Mouse (Mus musculus): Measurements from ENCODE around the gene Lrrc43. TPM values are rescaled to one million over a fixed set of nuclear protein-coding genes. Genes with fewer than 3 reads are reported as not detected.

The Lrrc43 gene
- polyA plus RNA-seq (2016; fragmentation: Nextera tagmentation; extraction: Ambion mirVana) = 0.09 TPM in 1 of 2 replicates, not detected in the other

DNA sequence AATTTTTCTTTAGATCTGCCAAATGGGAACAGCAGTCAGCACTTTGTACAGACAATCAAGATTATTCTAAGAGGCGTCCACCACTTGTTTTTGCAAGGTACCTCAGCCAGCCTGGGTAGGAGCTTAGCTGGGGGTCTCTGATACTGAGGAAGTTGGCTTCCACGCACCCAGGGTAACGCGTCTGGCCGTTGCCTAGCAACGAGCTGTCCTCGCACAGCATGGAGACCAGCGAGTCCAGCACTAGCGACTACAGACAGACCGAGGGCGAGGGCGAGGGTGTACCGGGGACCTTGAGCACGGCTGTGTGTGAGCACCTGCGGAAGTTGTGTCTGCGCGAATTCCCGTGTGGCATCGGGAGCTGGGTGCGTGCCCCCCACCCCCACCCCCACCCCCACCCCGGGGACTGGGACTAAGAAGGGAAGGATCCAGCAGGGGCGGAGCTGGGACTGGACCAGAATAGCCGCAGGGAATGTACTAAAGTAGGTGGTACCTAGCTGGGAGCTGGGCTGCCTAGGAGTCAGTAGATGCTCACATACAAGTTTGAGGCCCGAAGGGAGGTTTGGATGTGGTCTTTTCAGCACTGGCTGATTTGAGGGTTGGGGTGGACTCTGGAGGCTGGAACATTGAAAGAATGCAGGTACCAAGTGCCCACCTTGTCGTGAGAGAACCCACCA, at the start of gene Lrrc43, which contains the start of gene Il31:
Gene Lrrc43, plus strand, starts transcription at position 194 of the 674 bp plus-strand sequence.
Gene Il31, minus strand, starts transcription at position 378 of the 674 bp plus-strand sequence.
- H3K27me3 ChIP-seq (replicated peaks) = no peaks in the 10 kb centered on the region
- ATAC-seq (ENCODE audit: low FRiP score, low read depth) = 0 out of 2 replicates have a peak, but pooled peaks have one; percentile 33
- peak within 1 kb of the TSS; percentile 15; the same call in 1 of the 2 replicates for H3K4me3 ChIP-seq
- 0 out of 2 replicates have a peak within 1 kb of the TSS, but pooled peaks have one; percentile 14 for H3K9ac ChIP-seq
- peaks cover 5% of the 10 kb centered on the region for H3K4me1 ChIP-seq
- no peak within 1 kb of the TSS for H3K27ac ChIP-seq
- H3K36me3 ChIP-seq = no peaks in the 10 kb centered on the region
- peak within 1 kb of the TSS; percentile 63 for H3K4me2 ChIP-seq (replicated peaks)
- no peaks in the 10 kb centered on the region for H3K9me3 ChIP-seq
- WGBS = 9% methylated on average over 25 of the region's 25 CpGs

GRCm38 (mm10) chr5:123439312-123439711, 49.8 kb upstream of the Lrrc43 start:
- 91% methylated on average over 1 of the region's 1 CpGs for WGBS
- Histone ChIP-seq H3K27ac (no peak overlapping the region), H3K9me3 (no peaks in the 10 kb centered on the region), H3K36me3 (peaks cover 20% of the 10 kb centered on the region), H3K4me1 (0 out of 2 replicates have a peak, but pooled peaks cover 9% of the 10 kb centered on the region), H3K4me2 (replicated peaks) (no peak overlapping the region), H3K9ac (no peak overlapping the region), H3K27me3 (replicated peaks) (no peaks in the 10 kb centered on the region), H3K4me3 (no peak overlapping the region)
- ATAC-seq (ENCODE audit: low FRiP score, low read depth) = no peak

DNA sequence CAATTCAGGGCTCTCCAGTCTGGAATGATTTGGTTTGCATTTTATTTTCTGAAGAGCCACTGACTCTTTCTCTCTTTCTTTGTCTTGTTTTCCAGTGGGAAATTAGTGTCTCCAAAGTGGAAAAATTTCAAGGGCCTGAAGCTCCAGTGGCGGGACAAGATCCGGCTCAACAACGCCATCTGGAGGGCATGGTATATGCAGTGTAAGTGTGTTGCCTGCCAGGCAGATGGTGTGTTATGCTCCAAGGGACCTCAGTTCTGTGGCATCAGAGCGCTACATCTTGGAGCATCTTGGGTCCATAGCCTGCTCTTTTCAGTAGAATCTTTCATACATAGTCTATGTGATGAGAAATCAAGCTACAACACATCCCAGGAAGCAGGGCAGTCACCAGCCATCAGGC, 49.2 kb upstream of the Lrrc43 start:
- H3K9ac ChIP-seq = no peak overlapping the region
- H3K9me3 ChIP-seq = no peaks in the 10 kb centered on the region
- peaks cover 22% of the 10 kb centered on the region for H3K36me3 ChIP-seq
- H3K4me3 ChIP-seq = no peak overlapping the region
- ATAC-seq (ENCODE audit: low FRiP score, low read depth) = no peak
- 84% methylated on average over 4 of the region's 4 CpGs for WGBS
- H3K4me2 ChIP-seq (replicated peaks) = no peak overlapping the region
- H3K27ac ChIP-seq = no peak overlapping the region
- no peaks in the 10 kb centered on the region for H3K27me3 ChIP-seq (replicated peaks)
- 0 out of 2 replicates have a peak, but pooled peaks cover 9% of the 10 kb centered on the region for H3K4me1 ChIP-seq

DNA sequence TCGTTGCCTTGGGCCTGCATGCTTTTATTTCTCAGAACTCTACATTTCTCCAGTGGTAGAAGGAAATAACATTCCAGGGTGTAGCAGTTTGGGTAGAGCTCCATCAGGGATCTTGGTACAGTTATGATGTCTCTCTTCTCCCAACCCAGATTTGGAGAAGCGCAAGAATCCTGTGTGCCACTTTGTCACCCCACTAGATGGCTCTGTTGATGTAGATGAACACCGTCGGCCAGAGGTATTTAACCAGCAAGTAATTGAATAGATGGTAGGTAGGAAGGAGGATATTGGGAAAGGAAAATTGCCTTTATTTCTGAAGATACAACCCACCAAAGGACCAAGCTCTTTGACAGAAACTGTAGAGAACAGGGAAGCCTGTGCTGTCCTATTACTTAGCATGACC, 48.4 kb upstream of the Lrrc43 start:
- H3K4me3 ChIP-seq = no peak overlapping the region
- peaks cover 29% of the 10 kb centered on the region for H3K36me3 ChIP-seq
- WGBS = 72% methylated on average over 4 of the region's 4 CpGs
- no peak overlapping the region for H3K9ac ChIP-seq
- H3K27me3 ChIP-seq (replicated peaks) = no peaks in the 10 kb centered on the region
- 0 out of 2 replicates have a peak, but pooled peaks cover 9% of the 10 kb centered on the region for H3K4me1 ChIP-seq
- no peak overlapping the region for H3K27ac ChIP-seq
- no peak for ATAC-seq (ENCODE audit: low FRiP score, low read depth)
- no peak overlapping the region for H3K4me2 ChIP-seq (replicated peaks)
- no peaks in the 10 kb centered on the region for H3K9me3 ChIP-seq

DNA sequence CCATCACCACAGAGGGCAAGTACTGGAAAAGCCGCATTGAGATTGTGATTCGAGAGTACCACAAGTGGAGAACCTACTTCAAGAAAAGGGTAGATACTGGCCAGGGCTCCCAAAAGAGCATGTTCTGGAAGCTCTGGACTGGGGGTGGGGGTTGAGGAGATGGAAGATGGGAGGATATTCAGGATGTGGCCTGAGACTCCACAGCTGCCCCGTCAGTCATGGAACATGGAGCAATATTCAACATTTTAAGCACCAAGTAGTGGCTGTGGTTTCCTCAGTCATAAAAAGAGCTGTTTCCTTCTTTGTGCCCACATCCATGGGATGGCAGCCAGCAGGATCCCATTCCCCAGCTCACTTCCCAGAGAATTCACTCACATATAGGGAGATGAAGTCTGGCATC, 46.8 kb upstream of the Lrrc43 start:
- H3K27ac ChIP-seq = no peak overlapping the region
- H3K4me3 ChIP-seq = no peak overlapping the region
- WGBS = 91% methylated on average over 3 of the region's 3 CpGs
- no peaks in the 10 kb centered on the region for H3K9me3 ChIP-seq
- no peak overlapping the region for H3K9ac ChIP-seq
- no peaks in the 10 kb centered on the region for H3K4me1 ChIP-seq
- no peak for ATAC-seq (ENCODE audit: low FRiP score, low read depth)
- no peaks in the 10 kb centered on the region for H3K27me3 ChIP-seq (replicated peaks)
- no peak overlapping the region for H3K4me2 ChIP-seq (replicated peaks)
- H3K36me3 ChIP-seq = peaks cover 41% of the 10 kb centered on the region

GRCm38 (mm10) chr5:123444069-123444468, 45.0 kb upstream of the Lrrc43 start:
- no peak overlapping the region for H3K4me2 ChIP-seq (replicated peaks)
- H3K27ac ChIP-seq = no peak overlapping the region
- H3K9ac ChIP-seq = no peak overlapping the region
- 55% methylated on average over 4 of the region's 4 CpGs for WGBS
- no peak for ATAC-seq (ENCODE audit: low FRiP score, low read depth)
- no peaks in the 10 kb centered on the region for H3K27me3 ChIP-seq (replicated peaks)
- no peaks in the 10 kb centered on the region for H3K9me3 ChIP-seq
- H3K4me1 ChIP-seq = no peaks in the 10 kb centered on the region
- H3K36me3 ChIP-seq = peaks cover 53% of the 10 kb centered on the region
- no peak overlapping the region for H3K4me3 ChIP-seq

GRCm38 (mm10) chr5:123444849-123445334, 44.2 kb upstream of the Lrrc43 start:
- Histone ChIP-seq H3K9ac (no peak overlapping the region), H3K36me3 (peaks cover 62% of the 10 kb centered on the region), H3K9me3 (no peaks in the 10 kb centered on the region), H3K27ac (no peak overlapping the region), H3K4me1 (no peaks in the 10 kb centered on the region), H3K4me3 (no peak overlapping the region), H3K27me3 (replicated peaks) (no peaks in the 10 kb centered on the region), H3K4me2 (replicated peaks) (no peak overlapping the region)
- no peak for ATAC-seq (ENCODE audit: low FRiP score, low read depth)
- WGBS = 93% methylated on average over 5 of the region's 5 CpGs

DNA sequence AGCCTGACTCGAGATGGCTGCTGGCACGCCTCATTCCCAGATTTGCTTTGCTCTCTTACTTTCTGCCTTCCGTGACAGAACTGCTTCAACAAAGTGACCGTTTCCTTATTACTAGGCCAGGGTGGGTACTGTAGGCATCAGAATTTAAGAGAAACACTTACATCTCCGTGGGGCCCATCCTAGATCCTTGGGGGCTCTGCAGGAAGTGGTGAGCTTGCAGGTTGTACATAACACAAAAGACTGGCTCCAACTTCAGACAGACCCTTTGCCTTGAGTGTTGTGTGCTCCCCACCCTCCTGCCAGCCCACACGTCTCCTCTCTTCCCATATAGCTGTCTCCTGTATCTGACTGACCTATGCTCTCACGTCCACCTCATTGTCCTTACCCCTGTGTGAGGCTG, 37.2 kb upstream of the Lrrc43 start:
- H3K4me2 ChIP-seq (replicated peaks) = no peak overlapping the region
- ATAC-seq (ENCODE audit: low FRiP score, low read depth) = no peak
- 92% methylated on average over 7 of the region's 7 CpGs for WGBS
- H3K27ac ChIP-seq = no peak overlapping the region
- H3K4me1 ChIP-seq = no peaks in the 10 kb centered on the region
- H3K36me3 ChIP-seq = peaks cover 90% of the 10 kb centered on the region
- no peaks in the 10 kb centered on the region for H3K27me3 ChIP-seq (replicated peaks)
- no peak overlapping the region for H3K4me3 ChIP-seq
- H3K9me3 ChIP-seq = no peaks in the 10 kb centered on the region
- H3K9ac ChIP-seq = no peak overlapping the region

DNA sequence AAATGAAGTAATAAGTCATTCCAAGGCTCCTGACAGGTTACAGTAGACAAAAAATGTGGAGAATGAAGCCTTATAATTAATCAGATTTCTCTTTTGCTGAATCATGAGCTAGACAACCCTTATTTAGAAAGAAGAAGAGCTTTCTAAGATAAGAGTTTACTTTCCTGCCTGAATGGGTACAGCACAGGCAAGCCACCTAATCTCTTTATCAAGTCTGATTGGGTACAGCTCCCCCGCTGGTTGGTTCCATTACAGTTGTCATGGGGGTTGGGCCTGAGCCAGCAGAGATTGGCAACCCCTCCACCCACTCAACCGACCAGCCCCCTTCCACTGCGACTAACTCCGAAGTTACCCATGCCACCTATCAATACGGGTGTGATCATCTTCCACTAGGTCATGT, 27.7 kb upstream of the Lrrc43 start:
- Histone ChIP-seq H3K4me3 (no peak overlapping the region), H3K9me3 (no peaks in the 10 kb centered on the region), H3K9ac (no peak overlapping the region), H3K4me1 (no peaks in the 10 kb centered on the region), H3K4me2 (replicated peaks) (no peak overlapping the region), H3K27me3 (replicated peaks) (no peaks in the 10 kb centered on the region), H3K27ac (no peak overlapping the region), H3K36me3 (peaks cover 10% of the 10 kb centered on the region; the same call in 1 of the 2 replicates)
- no peak for ATAC-seq (ENCODE audit: low FRiP score, low read depth)
- 75% methylated on average over 5 of the region's 5 CpGs for WGBS

GRCm38 (mm10) chr5:123464638-123465037, 24.5 kb upstream of the Lrrc43 start:
- ATAC-seq (ENCODE audit: low FRiP score, low read depth) = no peak
- H3K4me1 ChIP-seq = no peaks in the 10 kb centered on the region
- H3K4me2 ChIP-seq (replicated peaks) = no peak overlapping the region
- no peak overlapping the region for H3K4me3 ChIP-seq
- H3K27ac ChIP-seq = no peak overlapping the region
- H3K9ac ChIP-seq = no peak overlapping the region
- H3K27me3 ChIP-seq (replicated peaks) = no peaks in the 10 kb centered on the region
- H3K36me3 ChIP-seq = no peaks in the 10 kb centered on the region
- 80% methylated on average over 1 of the region's 1 CpGs for WGBS
- H3K9me3 ChIP-seq = no peaks in the 10 kb centered on the region

DNA sequence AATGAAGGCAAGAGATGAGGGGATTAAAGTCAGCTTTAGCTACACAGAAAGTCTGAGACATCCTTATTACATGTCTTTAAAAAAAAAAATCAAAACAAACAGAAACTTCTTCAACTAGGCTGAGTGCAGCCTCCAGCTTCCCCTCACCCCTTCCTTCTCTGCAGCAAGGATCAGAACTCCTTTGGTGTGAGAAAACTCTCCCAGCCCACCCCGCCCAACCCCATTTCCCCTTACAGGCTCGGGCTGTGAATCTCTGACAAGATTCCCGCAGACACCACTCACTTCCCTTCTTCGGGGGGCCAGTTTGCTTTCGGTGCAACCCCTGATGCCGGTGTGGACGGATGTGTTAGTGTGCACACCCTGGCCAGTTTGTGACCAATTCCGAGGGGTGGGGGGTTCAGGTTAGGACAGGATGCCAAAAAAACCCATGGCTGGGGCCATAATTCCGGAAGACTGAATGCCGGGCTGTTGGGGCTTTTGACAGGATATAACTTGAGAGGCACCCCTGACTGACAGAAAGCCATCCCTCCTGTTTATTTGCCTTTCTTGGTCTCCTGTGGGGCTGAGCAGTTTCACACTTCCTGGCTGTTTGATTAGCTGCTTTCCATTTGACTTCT, 18.2 kb upstream of the Lrrc43 start:
- Histone ChIP-seq H3K4me2 (replicated peaks) (0 out of 2 replicates have a peak overlapping the region, but pooled peaks have one; percentile 5), H3K9me3 (no peaks in the 10 kb centered on the region), H3K4me1 (no peaks in the 10 kb centered on the region), H3K36me3 (no peaks in the 10 kb centered on the region), H3K9ac (no peak overlapping the region), H3K4me3 (no peak overlapping the region), H3K27me3 (replicated peaks) (no peaks in the 10 kb centered on the region), H3K27ac (no peak overlapping the region)
- WGBS = 56% methylated on average over 10 of the region's 10 CpGs
- ATAC-seq (ENCODE audit: low FRiP score, low read depth) = no peak

DNA sequence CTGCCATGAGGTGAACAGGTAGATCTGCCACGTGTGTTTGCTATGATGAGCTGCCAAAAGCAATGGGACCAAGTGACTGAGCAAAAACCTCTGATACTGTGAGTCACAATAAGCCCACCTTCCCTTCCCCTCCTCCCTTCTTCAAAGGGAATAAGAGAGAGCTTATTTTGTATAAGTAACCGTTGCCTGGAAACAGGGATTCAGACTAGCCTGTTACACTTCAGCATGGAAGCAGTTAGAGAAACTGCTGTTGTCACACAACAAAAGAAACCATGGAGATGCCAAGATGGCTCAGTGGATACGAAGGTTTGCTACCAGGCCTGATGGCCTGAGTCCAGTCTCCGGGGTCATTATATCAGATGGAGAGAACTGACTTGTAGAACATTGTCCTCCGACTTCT, 15.3 kb upstream of the Lrrc43 start:
- H3K4me1 ChIP-seq = no peaks in the 10 kb centered on the region
- H3K9ac ChIP-seq = no peak overlapping the region
- ATAC-seq (ENCODE audit: low FRiP score, low read depth) = no peak
- 73% methylated on average over 5 of the region's 5 CpGs for WGBS
- no peak overlapping the region for H3K27ac ChIP-seq
- no peak overlapping the region for H3K4me3 ChIP-seq
- no peaks in the 10 kb centered on the region for H3K27me3 ChIP-seq (replicated peaks)
- H3K36me3 ChIP-seq = no peaks in the 10 kb centered on the region
- no peak overlapping the region for H3K4me2 ChIP-seq (replicated peaks)
- no peaks in the 10 kb centered on the region for H3K9me3 ChIP-seq

Measured in neural tube, embryonic 12.5 days (tissue).